Mouse (Mus musculus) liver, embryonic 14 days (tissue): ENCODE measurements around the gene Gpx4. TPM values are rescaled to one million over a fixed set of nuclear protein-coding genes. Genes with fewer than 3 reads are reported as not detected.

Experiments used
- polyA plus RNA-seq: library from polyadenylated mRNA; depleted of rRNA; stranded (reverse); fragments of >200 nt; gene quantifications from 2 replicates; pipeline ENCODE4 v1.2.3, GENCODE M21; 2012; rRNA removed

Gpx4 gene
- 378 and 411 TPM in 2 replicates for polyA plus RNA-seq

GRCm38 (mm10) chr10:80047041-80047565 is at the start of gene Gpx4:
TSS of gene Gpx4 (plus strand) at chr10:80047166.

GRCm38 (mm10) chr10:80016511-80016910 is 30.5 kb upstream of the Gpx4 start, which contains the start of gene Arhgap45:
TSS of gene Arhgap45 (plus strand) at chr10:80016653.

GRCm38 (mm10) chr10:80039559-80039979 is 7.4 kb upstream of the Gpx4 start, which contains the start of gene Polr2e:
TSS of gene Polr2e (minus strand) at chr10:80039795.

GRCm38 (mm10) chr10:80105460-80105859 is 58.5 kb downstream of the Gpx4 start, which contains the start of gene Sbno2:
TSS of gene Sbno2 (minus strand) at chr10:80105571.

Other genes with a start within 250 kb of the Gpx4 start
- gene Misp, start 226.2 kb upstream of the Gpx4 start, polyA plus RNA-seq, result 0.16 TPM in 2 replicates
- 117 and 130 TPM in 2 replicates for gene Ptbp1, start 192.7 kb upstream of the Gpx4 start, polyA plus RNA-seq
- gene Prtn3, start 172.7 kb upstream of the Gpx4 start, polyA plus RNA-seq, result 119 and 171 TPM in 2 replicates
- 6.2 and 6.7 TPM in 2 replicates for gene Plppr3, start 172.5 kb upstream of the Gpx4 start, polyA plus RNA-seq
- 36.8 and 63.1 TPM in 2 replicates for gene Elane, start 160.9 kb upstream of the Gpx4 start, polyA plus RNA-seq
- gene Cfd, start 156.3 kb upstream of the Gpx4 start, polyA plus RNA-seq, result 0.03 TPM in 1 of 2 replicates, not detected in the other
- gene Med16, start 138.2 kb upstream of the Gpx4 start, polyA plus RNA-seq, result 11.7 and 12.4 TPM in 2 replicates
- not detected in 2 replicates for gene Gm26602, start 136.3 kb upstream of the Gpx4 start, polyA plus RNA-seq
- 0.23 and 0.24 TPM in 2 replicates for gene Kiss1r, start 130.2 kb upstream of the Gpx4 start, polyA plus RNA-seq
- 28.2 and 33.7 TPM in 2 replicates for gene R3hdm4, start 126.0 kb upstream of the Gpx4 start, polyA plus RNA-seq
- gene Arid3a, start 120.1 kb upstream of the Gpx4 start, polyA plus RNA-seq, result 4.7 and 5.8 TPM in 2 replicates
- 22.7 and 23.6 TPM in 2 replicates for gene Wdr18, start 87.0 kb upstream of the Gpx4 start, polyA plus RNA-seq
- 0.02 and 0.05 TPM in 2 replicates for gene Grin3b, start 76.5 kb upstream of the Gpx4 start, polyA plus RNA-seq
- gene Tmem259, start 62.8 kb upstream of the Gpx4 start, polyA plus RNA-seq, result 49.9 and 57.6 TPM in 2 replicates
- 13.6 and 16.7 TPM in 2 replicates for gene Cnn2, start 58.6 kb upstream of the Gpx4 start, polyA plus RNA-seq
- gene Abca7, start 50.7 kb upstream of the Gpx4 start, polyA plus RNA-seq, result 8.8 and 11.5 TPM in 2 replicates
- gene Arhgap45, start 30.5 kb upstream of the Gpx4 start, polyA plus RNA-seq, result 17.5 and 19.8 TPM in 2 replicates
- 118 and 119 TPM in 2 replicates for gene Polr2e, start 7.4 kb upstream of the Gpx4 start, polyA plus RNA-seq
- 8.9 and 9.8 TPM in 2 replicates for gene Sbno2, start 58.4 kb downstream of the Gpx4 start, polyA plus RNA-seq
- gene Stk11, start 68.6 kb downstream of the Gpx4 start, polyA plus RNA-seq, result 88.1 and 91.3 TPM in 2 replicates
- gene Atp5d, start 91.5 kb downstream of the Gpx4 start, polyA plus RNA-seq, result 174 and 199 TPM in 2 replicates
- 1.4 and 1.8 TPM in 2 replicates for gene Cbarp, start 93.7 kb downstream of the Gpx4 start, polyA plus RNA-seq
- gene Midn, start 101.1 kb downstream of the Gpx4 start, polyA plus RNA-seq, result 8.2 and 9.9 TPM in 2 replicates
- gene Cirbp, start 118.8 kb downstream of the Gpx4 start, polyA plus RNA-seq, result 19.1 and 20.7 TPM in 2 replicates
- gene 1600002K03Rik, start 125.8 kb downstream of the Gpx4 start, polyA plus RNA-seq, result 8.6 TPM in 2 replicates
- 0.37 and 0.46 TPM in 2 replicates for gene Efna2, start 132.3 kb downstream of the Gpx4 start, polyA plus RNA-seq
- 18.1 and 18.9 TPM in 2 replicates for gene Mum1, start 179.3 kb downstream of the Gpx4 start, polyA plus RNA-seq
- gene Ndufs7, start 202.0 kb downstream of the Gpx4 start, polyA plus RNA-seq, result 170 and 176 TPM in 2 replicates
- gene Gamt, start 213.8 kb downstream of the Gpx4 start, polyA plus RNA-seq, result 31.8 and 38.8 TPM in 2 replicates
- gene Dazap1, start 214.3 kb downstream of the Gpx4 start, polyA plus RNA-seq, result 77.1 and 86.4 TPM in 2 replicates
- 2,101 and 2,143 TPM in 2 replicates for gene Rps15, start 245.3 kb downstream of the Gpx4 start, polyA plus RNA-seq
- gene Apc2, start 248.8 kb downstream of the Gpx4 start, polyA plus RNA-seq, result 0.02 and 0.09 TPM in 2 replicates